Mouse (Mus musculus): ENCODE data around the gene Tmem178b.

The Tmem178b gene

DNA sequence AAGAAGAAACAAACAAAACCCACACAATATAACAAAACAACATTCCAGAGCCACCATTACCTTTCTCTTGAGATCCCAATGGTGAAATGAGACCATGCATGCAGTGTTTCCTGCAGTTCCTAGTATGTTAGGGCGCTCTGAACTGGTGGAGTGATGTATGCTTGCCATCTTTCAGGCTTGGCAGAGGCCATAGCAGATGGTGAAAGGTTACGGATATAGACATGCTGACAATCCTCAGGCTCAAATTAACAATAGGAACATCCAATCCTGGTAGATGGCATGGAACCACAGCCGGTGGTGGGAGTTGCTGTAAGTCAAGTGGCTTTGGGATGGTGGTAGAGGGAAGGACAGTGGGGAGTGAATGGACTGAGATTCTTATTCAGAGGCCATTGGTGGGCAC is 272.5 kb downstream of the Tmem178b start:
- no peak for DNase-seq (ENCODE audit: extremely low read depth, low read depth, low spot score)

GRCm38 (mm10) chr6:40152241-40152640 is 279.2 kb downstream of the Tmem178b start:
- DNase-seq (ENCODE audit: extremely low read depth, low read depth, low spot score) = no peak

DNA sequence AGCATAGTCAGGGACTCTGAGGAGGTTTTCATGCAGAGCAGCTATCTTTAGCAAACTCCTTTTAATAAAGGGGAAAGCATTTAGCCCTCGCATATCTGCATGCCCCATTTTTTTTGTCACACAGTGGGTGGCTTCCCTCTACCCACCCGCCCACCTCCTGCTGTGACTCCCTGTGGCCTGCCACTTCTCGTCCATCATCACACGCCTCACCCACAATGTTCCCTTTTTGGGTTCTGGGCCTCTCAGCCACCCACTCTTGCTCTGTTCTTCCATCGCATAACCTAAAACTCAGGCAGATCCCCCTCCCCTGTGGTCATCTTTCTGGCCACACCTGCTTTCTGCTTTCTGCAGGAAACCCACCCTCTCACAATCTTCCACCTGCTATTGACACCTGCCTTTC is 288.3 kb downstream of the Tmem178b start:
- DNase-seq (ENCODE audit: extremely low read depth, low read depth, low spot score) = no peak

- DNase-seq (ENCODE audit: extremely low read depth, low read depth, low spot score) = no peak
Observed at GRCm38 (mm10) chr6:40173559-40173958, 300.5 kb downstream of the Tmem178b start.

GRCm38 (mm10) chr6:40177870-40178269 is 304.8 kb downstream of the Tmem178b start:
- DNase-seq (ENCODE audit: extremely low read depth, low read depth, low spot score) = no peak

GRCm38 (mm10) chr6:40180551-40180950 is 307.5 kb downstream of the Tmem178b start:
- no peak for DNase-seq (ENCODE audit: extremely low read depth, low read depth, low spot score)

DNA sequence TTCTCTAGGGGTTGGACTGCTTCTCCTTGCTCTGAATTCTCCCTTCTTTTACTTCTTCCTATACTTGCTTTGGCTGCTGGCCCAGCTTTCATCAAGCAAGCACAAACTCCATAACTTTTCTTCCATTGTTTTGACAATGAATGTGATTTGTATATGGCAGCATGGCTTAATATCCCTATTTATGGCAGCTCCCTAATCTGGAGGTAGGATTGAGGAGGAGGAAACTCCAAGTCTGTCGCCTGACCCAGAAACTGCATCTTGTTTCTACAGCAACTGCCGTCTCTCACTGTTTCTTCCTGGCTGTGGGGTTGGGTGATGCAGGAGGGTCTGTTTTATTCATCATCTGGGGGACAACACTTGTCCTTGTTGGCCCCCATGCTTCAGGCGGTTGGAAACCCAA is 327.6 kb downstream of the Tmem178b start:
- DNase-seq (ENCODE audit: extremely low read depth, low read depth, low spot score) = no peak

GRCm38 (mm10) chr6:40202602-40203001 is 329.5 kb downstream of the Tmem178b start:
- no peak for DNase-seq (ENCODE audit: extremely low read depth, low read depth, low spot score)

DNA sequence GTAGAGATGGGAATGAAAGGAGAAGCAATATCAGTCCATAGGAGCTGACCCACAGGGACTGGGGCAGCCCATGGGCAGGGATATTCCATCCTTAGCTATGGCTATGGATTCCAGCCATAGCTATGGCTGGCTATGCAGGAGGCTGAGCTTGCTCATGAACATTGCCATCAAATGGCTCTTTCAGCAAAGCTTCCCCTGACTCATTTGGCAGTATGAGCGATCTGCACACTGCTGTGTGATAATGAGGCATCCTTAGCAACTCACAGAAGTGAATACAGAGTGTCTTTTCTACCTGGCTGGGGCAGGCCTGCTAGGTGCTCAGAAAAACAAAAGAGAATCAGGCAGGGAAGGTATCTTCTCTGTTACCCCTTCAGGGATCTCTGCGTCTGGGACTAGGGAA is 332.3 kb downstream of the Tmem178b start:
- no peak for DNase-seq (ENCODE audit: extremely low read depth, low read depth, low spot score)

DNA sequence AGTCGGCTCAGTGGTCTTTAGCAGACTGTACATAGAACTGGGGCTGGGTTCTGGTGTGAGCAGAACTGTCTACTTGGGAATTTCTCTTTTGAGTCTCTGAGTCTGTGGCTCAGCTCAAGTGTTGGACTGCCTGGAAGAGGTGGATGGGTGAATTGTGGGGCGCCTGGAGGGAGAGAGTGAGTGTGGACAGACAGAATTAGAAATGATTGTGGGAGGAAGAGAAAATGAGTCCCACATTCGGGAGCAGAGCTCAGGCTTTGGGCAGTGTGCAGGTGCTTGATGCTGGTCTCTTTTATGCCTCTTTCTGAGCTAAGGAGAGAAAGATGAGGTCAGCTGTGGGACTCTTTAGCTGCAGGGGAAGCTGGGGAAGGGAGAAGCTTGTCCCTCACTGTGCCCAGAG is 334.9 kb downstream of the Tmem178b start:
- DNase-seq (ENCODE audit: extremely low read depth, low read depth, low spot score) = no peak

- no peak for DNase-seq (ENCODE audit: extremely low read depth, low read depth, low spot score)
Observed at GRCm38 (mm10) chr6:40209172-40209571, 336.1 kb downstream of the Tmem178b start.

- no peak for DNase-seq (ENCODE audit: extremely low read depth, low read depth, low spot score)
Observed at GRCm38 (mm10) chr6:40217154-40217553, 344.1 kb downstream of the Tmem178b start.

GRCm38 (mm10) chr6:40217651-40218050 is 344.6 kb downstream of the Tmem178b start:
- DNase-seq (ENCODE audit: extremely low read depth, low read depth, low spot score) = no peak

GRCm38 (mm10) chr6:40220634-40221120 is 347.6 kb downstream of the Tmem178b start:
- no peak for DNase-seq (ENCODE audit: extremely low read depth, low read depth, low spot score)

DNA sequence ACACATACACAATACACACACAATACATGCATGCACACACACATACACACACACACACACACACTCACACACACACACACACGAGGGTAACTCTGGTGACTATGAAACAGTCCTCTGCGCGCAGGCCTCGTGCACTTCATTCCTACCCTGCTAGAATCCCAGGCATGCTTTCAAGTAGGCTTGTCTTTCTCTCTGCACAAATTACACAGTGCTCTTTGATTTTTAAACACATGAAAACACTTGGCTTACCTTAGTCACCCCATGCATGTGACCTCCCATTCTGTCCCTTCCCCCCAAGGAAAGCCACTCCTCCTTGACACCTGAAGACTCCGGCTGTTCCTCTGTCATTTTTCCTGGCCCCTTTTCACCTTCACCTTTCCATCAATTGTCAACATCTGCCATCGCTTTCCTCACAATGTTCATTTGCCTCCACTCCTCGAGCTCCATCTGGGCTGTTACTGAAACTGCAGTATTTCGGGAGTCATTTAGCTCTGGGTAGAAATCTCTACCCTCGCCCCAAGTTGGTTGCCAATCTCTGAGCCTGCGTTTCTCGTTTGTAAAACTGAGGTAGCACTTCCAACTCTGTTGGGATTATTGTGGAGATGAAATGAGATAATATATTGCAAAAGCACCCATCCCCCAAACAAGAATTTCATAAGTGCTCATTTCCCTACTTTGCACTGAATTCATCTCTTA is 352.7 kb downstream of the Tmem178b start:
- DNase-seq (ENCODE audit: extremely low read depth, low read depth, low spot score) = no peak

DNA sequence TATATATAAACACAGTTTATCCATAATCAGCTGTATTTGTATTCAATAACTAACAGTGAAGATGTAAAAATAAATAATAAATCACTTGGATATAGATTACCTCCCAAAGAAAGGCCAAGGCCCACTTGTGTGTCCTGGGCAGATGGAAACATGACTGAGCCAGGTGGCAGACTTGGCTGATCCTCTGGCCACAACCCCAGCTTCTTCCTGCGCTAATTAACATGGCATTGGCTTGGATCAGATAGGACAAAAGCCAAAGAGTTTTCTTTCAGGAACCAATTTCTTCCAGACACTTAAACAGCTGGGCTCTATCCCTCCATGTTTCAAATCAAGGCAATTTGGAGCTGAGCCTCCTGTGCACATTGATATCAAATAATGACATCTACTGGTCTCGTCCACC is 355.9 kb downstream of the Tmem178b start:
- no peak for DNase-seq (ENCODE audit: extremely low read depth, low read depth, low spot score)

DNA sequence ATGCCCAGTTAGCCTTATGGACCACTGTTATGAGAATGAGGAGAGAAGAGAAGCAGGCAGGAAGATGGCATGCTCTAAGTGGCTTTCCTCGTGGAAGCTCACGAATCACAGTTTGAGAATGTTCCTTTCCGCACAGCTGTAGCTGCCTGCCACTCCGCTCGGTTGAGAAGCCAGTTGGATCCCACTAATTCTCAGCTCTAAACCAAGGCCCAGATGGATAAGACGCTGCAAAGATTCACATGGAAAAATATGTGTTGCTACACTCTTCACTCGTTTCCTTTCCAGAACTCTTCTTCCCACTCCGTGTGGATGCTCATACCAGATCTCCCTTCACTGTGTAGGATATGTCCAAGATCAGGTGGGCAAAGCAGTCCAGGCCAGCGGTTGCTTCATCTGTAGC is 356.9 kb downstream of the Tmem178b start:
- no peak for DNase-seq (ENCODE audit: extremely low read depth, low read depth, low spot score)

GRCm38 (mm10) chr6:40234066-40234465 is 361.0 kb downstream of the Tmem178b start:
- no peak for DNase-seq (ENCODE audit: extremely low read depth, low read depth, low spot score)

DNA sequence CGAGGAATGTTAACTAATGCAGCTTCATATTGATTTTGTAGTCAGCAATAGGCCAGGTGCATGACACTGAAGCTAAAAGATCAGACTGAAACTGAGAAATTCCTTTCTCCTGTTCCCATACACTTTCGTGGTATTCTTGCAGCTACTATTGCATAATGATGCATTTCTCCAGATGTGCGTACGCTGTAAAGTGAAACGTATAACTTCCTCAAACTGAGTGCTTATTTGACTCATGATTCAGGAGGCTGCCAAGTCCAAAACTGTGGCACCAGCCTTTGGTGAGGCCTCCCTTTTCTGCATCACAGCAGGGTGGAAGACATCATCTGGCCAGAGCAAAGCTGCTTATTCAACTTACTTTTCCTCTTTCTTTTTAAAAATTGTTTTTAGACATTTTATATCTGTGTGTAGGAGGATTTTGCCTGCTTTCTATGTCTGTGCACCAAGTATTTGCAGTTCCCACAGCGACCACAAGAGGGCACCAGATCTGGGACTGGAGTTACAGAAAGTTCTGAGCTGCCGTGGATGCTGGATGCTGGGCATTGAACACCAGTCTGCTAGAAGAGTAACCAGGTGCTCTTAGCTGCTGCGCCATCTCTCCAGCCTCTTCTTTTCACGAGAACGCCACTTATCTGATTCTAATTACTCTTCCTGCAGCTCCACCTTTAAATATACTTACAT is 362.9 kb downstream of the Tmem178b start:
- DNase-seq (ENCODE audit: extremely low read depth, low read depth, low spot score) = no peak

- DNase-seq (ENCODE audit: extremely low read depth, low read depth, low spot score) = no peak
Observed at GRCm38 (mm10) chr6:40236841-40237765, 364.0 kb downstream of the Tmem178b start.

DNA sequence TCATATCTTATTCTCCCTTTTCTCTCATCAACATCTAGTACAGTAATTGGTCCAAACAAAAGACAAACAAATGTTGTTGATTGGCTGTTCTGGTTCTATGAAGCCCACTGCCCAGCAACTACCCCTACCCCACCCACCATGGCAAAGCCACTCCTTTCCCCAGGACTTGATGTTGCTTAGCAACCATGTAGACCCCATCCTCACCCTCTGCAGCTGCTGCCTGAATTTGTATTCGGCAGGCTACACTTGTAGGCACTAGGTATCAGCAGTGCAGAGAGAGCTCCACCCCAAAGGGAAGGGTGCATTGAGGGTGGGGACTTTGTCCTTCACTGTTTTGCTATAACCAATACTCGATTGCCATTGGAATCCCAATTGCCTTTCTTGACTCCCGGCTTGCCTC is 365.8 kb downstream of the Tmem178b start:
- DNase-seq (ENCODE audit: extremely low read depth, low read depth, low spot score) = no peak
